Mouse (Mus musculus) urinary bladder, adult 18-20 months (tissue): ENCODE results near the gene Rps3.

Experiments
- DNase-seq, 2 experiments: peaks; one replicate each; pipeline ENCODE4 v3.0.0; 2022; ENCODE audit warnings: low spot score in 2 of 2, mixed read lengths in 2 of 2

Rps3 gene

DNA sequence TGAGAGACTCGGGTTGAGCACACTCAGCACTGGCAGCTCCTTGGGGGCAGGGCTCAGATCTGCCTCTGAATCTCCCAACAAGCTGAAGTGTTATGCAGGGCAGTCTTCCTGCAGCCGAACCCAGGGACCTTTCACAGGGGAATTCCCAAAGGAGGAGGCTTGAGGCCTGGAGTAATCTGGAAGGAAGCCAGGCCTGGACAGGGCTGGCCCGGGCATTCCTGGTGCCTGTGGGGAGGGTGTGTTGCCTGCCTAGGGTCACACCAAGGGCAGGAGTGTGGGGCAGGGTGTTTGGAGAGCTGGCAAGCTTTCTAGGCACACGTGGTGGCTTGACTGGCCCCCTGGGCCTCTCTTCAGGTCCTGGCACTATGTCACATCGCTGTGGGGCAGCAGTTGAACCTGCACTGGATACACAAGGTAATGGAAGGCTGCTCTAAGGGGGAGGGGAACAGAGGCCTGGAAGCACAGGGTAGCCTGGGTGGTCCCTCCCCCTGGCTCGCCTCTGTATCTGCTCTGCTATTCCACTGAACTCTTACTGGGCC is 41.9 kb downstream of the Rps3 start:
- peak; percentile 40 for DNase-seq

DNA sequence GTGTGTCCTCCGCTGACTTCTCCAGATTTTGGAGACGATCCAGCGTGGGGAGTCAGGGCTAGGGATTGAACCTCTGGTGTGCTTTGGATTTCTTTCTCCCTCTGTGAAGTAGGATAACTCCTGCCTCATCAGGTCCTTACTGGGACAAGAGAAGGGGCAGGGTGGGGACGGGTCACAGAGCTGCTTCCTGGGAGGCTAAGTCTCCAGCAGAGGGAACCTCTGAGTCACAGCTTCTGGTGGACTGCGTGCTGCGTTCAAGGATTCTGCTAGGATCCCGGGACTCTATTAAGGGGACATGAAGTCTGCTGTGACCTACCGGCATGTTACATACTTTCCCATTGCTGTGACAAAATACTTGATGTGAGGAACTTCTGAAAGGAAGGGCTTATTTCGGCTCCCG is 44.7 kb downstream of the Rps3 start:
- DNase-seq = no peak

DNA sequence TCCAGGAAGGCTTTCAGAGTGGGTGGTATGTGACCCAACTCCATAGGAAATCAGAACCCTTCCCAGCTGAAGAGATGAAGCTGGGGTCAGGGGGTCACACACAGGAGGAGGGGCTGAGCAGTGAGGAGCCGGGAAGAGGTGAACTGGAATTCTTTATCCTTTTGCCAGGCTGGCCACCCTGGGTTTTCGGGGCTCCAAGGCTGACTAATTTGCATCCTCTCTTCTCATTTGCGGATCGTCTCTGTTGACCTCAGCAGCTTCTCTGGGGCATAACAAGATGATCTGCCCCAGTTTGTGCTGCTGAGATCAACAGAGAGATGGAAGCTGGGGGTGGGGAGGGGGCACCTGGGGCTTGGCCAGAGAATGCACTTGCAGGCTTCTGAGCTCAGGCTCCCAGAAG is 47.0 kb downstream of the Rps3 start:
- no peak for DNase-seq

- no peak for DNase-seq
These were observed 48.8 kb downstream of the Rps3 start for GRCm38 (mm10) chr7:99434672-99435250.

DNA sequence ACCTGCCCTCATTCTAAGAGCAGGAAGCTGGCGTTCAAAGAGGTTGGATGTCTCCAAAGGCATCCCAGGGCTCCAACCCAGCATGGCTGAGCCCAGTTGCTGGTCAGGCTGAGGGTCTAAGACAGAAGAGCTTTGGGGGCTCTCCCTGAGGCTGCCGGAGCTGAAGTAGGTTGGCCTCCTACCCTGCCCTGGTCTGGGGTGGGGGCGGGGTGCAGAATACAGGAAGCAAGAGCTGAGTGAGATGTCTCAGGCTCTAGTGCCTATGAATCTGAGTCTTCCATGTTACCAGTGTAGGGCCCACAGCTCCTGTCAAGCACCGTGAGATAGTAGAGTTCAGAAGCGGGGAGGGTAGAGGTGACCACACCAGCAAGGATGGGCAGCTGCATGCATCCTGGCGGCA is 50.7 kb downstream of the Rps3 start:
- DNase-seq = no peak

DNA sequence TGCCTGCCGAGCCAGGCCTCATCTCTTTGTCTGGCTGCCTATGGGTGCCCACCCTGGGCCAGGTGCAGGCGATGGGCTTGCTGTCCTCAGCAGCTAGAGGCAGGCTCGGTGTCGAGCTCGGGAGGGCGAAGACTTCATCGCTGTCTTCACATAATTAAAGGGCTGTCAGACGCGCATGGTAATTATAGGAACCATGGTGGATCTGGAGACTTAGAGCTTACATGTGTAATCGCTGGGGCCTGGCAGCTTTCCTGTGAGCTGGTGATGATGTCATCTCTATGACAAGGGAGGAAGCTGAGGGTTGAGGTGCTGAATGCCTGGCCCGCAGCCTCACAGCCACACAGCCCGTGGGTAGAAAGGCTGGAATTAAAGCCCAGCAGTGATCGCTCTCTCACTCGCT is 51.3 kb downstream of the Rps3 start:
- no peak for DNase-seq

- no peak for DNase-seq
These were observed 53.3 kb downstream of the Rps3 start for GRCm38 (mm10) chr7:99430246-99430645.

DNA sequence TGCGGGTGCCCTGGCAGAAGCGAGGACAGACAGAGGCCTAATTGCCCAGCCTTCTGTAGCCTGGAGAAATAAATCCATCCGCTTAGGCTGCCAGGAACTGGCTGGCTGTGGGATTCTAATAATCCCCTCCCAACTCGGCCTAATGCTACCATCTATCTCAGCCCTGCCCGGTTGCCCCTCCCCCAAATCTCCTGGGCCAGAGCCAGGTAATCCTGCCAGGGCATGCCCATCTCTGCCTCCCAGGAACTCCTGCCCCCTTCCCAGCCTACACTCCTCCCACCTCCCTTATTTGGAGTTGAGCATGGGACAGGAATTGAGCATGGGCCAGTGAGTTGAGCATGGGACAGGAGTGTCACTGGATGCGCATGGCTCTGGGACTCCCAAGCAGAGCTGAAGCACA is 53.8 kb downstream of the Rps3 start:
- peak in 1 of 2 experiments; percentile 48 for DNase-seq

DNA sequence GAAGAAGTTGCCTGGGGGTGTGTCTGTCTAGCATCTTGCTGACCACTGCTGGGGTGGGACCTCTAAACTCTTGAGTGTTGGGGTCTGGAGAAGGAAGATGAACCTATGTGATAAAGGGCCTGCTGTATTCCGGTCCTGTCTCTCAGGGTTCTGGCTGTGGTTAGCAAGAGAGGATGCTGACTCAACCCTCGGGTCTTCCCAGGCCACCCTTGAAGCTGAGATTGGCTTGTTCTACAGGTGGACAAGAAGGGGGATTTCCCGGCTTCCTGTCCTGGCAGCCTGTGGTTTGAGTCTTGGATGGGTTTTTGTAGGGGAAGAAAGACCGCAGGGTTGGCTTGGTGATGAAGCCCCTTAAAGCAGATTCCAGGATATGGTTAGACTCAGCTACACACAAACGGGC is 54.7 kb downstream of the Rps3 start:
- DNase-seq = no peak

DNA sequence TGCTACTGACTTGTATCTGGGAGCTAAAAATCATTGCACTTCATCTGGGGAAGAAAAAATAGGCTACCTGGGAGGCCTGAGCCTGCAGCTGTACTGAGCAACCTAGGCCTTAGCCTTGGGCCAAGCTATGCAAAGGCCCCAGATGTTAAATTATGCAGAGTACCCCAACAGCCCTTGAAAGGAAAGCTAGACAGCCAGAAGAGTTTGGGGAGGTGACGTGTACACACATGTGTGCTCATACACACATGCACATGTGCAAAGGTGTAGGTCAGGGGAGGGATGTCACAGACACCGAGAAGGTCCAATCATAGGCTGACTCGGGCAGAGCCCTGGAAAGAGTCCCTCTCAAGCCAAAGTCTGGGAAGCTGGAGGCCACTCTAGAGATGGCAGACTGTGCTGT is 55.6 kb downstream of the Rps3 start:
- DNase-seq = no peak
